Mouse (Mus musculus): ENCODE measurements around the gene Phf23.

DNA sequence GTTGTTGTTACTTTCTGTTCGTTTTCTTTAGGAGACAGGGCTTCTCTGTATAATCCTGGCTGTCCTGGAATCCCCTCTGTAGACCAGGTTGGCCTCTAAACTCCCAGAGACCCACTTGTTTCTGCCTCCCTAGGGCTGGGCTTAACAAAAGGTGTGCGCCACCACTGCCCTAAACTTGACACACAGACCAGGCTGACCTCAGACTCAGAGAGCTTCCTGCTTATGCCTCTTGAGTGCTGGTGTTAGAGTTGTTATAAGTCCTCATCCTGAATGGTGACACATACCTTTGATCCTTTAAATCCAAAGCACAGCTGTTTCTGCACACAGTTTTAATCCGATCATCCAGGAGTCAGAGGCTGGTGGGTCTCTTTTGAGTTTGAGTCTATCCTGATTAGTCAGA is 2.6 kb upstream of the Phf23 start:
- TF ChIP-seq POLR2A (IDR thresholded peaks at IDR 0.05; ENCODE audit: low read depth, low read length) (no peak), CTCF (conservative IDR thresholded peaks at IDR 0.05; ENCODE audit: insufficient read depth, insufficient read length, low read depth, low read length) (no peak)
